Mouse (Mus musculus): ENCODE data around the gene Hgd. TPM values are rescaled to one million over a fixed set of nuclear protein-coding genes. Genes with fewer than 3 reads are reported as not detected.
"Not testable (repeated sequence)": the region's sequence is repeated elsewhere in the genome, so short reads cannot be mapped to it uniquely, and the experiment has no call there.

Hgd gene
- polyA plus RNA-seq, 1 experiment, result 0.23 TPM

DNA sequence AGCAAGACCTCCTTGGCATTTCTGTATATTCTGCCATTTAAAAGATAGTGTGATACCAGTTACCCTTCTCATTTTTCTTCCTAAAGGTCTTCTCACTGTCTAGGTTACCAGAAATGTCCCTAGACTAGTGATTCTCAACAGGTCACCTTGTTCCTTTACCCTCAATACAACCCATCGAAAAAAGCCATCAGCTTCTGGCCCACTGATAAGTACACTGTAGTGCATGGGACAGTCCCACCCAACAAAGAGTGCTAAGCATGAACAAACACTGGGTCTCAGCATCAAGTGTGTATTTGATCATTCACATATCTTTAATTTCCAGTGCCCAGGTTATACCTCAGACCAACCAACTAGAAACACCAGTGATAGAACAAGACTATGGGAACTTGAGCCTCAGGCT lies 55.1 kb downstream of the Hgd start:
- Histone ChIP-seq H3K4me3 (replicated peaks; ENCODE audit: insufficient read depth, low read depth, low read length) (no peak overlapping the region), H3K4me1 (ENCODE audit: control insufficient read depth, insufficient read depth, low read length) (no peaks in the 10 kb centered on the region), H3K27me3 (ENCODE audit: control insufficient read depth, insufficient read depth, low read length) (no peaks in the 10 kb centered on the region), H3K27ac (ENCODE audit: insufficient read depth, low read length) (no peak overlapping the region)
- DNase-seq, result no peak
- WGBS, result 95% methylated on average over 1 of the region's 1 CpGs
- no peak for TF ChIP-seq POLR2A (IDR thresholded peaks at IDR 0.05; ENCODE audit: borderline replicate concordance, insufficient read depth, low read length)

GRCm38 (mm10) chr16:37636107-37636506 lies 56.2 kb downstream of the Hgd start:
- Histone ChIP-seq H3K27me3 (ENCODE audit: control insufficient read depth, insufficient read depth, low read length) (no peaks in the 10 kb centered on the region), H3K4me1 (ENCODE audit: control insufficient read depth, insufficient read depth, low read length) (no peaks in the 10 kb centered on the region), H3K4me3 (replicated peaks; ENCODE audit: insufficient read depth, low read depth, low read length) (no peak overlapping the region), H3K27ac (ENCODE audit: insufficient read depth, low read length) (no peak overlapping the region)
- peak; percentile 28; the same call in 1 of the 2 replicates for TF ChIP-seq CTCF (IDR thresholded peaks at IDR 0.05; ENCODE audit: borderline replicate concordance, insufficient read depth, low read depth, low read length)
- no peak for TF ChIP-seq POLR2A (IDR thresholded peaks at IDR 0.05; ENCODE audit: borderline replicate concordance, insufficient read depth, low read length)
- 69% methylated on average over 6 of the region's 6 CpGs for WGBS
- no peak for DNase-seq

DNA sequence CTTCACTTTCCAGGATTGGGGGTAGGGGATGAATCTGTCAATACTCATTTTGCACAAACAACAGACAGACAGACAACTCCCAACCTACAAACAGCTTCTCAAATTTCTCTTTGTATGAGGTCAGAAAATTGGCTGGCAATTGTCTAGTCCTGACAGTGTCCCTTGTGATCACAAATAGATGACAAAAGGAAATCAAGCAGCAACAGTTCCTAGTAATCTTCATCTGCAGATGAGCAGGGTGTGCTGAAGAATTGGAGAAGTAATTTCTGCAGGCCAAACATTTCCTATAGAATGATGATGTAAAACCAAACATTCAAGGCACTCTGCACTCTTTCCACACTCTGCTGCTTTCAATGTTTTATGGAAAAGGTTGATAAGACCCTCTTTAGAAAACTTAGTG lies 57.8 kb downstream of the Hgd start:
- Histone ChIP-seq H3K4me1 (ENCODE audit: control insufficient read depth, insufficient read depth, low read length) (no peaks in the 10 kb centered on the region), H3K4me3 (replicated peaks; ENCODE audit: insufficient read depth, low read depth, low read length) (no peak overlapping the region), H3K27me3 (ENCODE audit: control insufficient read depth, insufficient read depth, low read length) (no peaks in the 10 kb centered on the region), H3K27ac (ENCODE audit: insufficient read depth, low read length) (no peak overlapping the region)
- no peak for DNase-seq
- TF ChIP-seq POLR2A (IDR thresholded peaks at IDR 0.05; ENCODE audit: borderline replicate concordance, insufficient read depth, low read length) (no peak), CTCF (IDR thresholded peaks at IDR 0.05; ENCODE audit: borderline replicate concordance, insufficient read depth, low read depth, low read length) (no peak)

DNA sequence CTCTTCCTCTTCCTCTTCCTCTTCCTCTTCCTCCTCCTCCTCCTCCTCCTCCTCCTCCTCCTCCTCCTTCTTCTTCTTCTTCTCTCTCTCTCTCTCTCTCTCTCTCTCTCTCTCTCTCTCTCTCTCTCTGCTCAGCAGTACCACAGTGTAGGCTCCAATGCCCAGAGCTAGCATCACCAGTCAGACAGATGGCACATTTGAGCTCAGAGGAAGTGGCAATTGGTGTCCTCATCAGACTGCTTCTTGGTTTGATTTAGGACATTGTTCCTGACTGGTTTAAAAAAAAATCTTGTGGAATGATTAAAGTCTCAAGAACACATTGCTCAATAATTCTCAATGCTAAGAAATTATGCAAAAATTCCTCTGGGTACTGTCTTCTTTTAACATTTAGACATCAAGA lies 60.6 kb downstream of the Hgd start:
- H3K27ac ChIP-seq (ENCODE audit: insufficient read depth, low read length); H3K27me3 ChIP-seq (ENCODE audit: control insufficient read depth, insufficient read depth, low read length); H3K4me3 ChIP-seq (replicated peaks; ENCODE audit: insufficient read depth, low read depth, low read length); H3K4me1 ChIP-seq (ENCODE audit: control insufficient read depth, insufficient read depth, low read length): not testable (repeated sequence)
- DNase-seq, result peak in 1 of 2 experiments; percentile 73

DNA sequence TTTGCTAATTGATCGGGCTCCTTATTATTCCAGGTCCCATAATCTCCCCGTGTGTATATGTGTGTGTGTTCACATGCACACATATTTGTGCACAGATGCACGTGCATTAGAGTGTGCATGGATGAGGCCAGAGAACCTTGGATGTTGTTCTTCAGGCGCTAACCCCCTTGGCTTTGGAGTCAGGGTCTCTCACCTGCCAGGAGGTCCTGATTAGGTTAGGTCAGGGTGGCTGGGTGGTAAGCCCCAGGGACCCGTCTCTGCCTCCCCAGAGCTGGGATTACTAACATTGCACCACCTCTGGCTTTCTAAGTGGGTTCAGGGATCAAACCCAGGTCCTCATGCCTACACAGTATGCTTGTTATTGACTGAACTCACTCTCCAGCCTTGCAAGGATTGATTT lies 64.5 kb downstream of the Hgd start:
- no peak for DNase-seq
- 93% methylated on average over 5 of the region's 5 CpGs for WGBS
- TF ChIP-seq POLR2A (IDR thresholded peaks at IDR 0.05; ENCODE audit: borderline replicate concordance, insufficient read depth, low read length) (no peak), CTCF (IDR thresholded peaks at IDR 0.05; ENCODE audit: borderline replicate concordance, insufficient read depth, low read depth, low read length) (no peak)
- H3K27me3 ChIP-seq (ENCODE audit: control insufficient read depth, insufficient read depth, low read length), result no peaks in the 10 kb centered on the region
- no peak overlapping the region for H3K27ac ChIP-seq (ENCODE audit: insufficient read depth, low read length)
- H3K4me1 ChIP-seq (ENCODE audit: control insufficient read depth, insufficient read depth, low read length), result no peaks in the 10 kb centered on the region
- no peak overlapping the region for H3K4me3 ChIP-seq (replicated peaks; ENCODE audit: insufficient read depth, low read depth, low read length)

GRCm38 (mm10) chr16:37645211-37645610 lies 65.3 kb downstream of the Hgd start:
- DNase-seq, result no peak
- 91% methylated on average over 8 of the region's 8 CpGs for WGBS
- Histone ChIP-seq H3K4me1 (ENCODE audit: control insufficient read depth, insufficient read depth, low read length) (no peaks in the 10 kb centered on the region; the same call in 1 of the 2 replicates), H3K27ac (ENCODE audit: insufficient read depth, low read length) (no peak overlapping the region), H3K4me3 (replicated peaks; ENCODE audit: insufficient read depth, low read depth, low read length) (no peak overlapping the region), H3K27me3 (ENCODE audit: control insufficient read depth, insufficient read depth, low read length) (no peaks in the 10 kb centered on the region)
- TF ChIP-seq POLR2A (IDR thresholded peaks at IDR 0.05; ENCODE audit: borderline replicate concordance, insufficient read depth, low read length), result no peak
- no peak for TF ChIP-seq CTCF (IDR thresholded peaks at IDR 0.05; ENCODE audit: borderline replicate concordance, insufficient read depth, low read depth, low read length)

DNA sequence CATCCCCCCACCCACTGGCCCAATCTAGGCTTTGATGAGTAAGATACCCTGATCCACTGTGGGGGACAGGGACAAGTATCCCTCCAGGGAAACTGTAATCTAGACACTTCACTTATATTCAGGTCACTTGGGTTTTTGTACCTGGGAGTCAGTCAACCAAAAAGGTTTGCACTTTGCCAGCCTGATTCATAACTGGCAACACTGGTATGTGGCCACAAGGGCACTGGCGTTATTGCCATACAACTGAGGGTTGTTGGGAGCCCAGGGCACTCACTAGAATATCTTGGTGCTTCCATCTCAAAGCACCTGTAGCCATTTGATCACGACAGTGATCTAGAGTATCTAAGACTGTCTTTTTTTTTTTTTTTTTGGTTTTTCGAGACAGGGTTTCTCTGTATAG lies 65.8 kb downstream of the Hgd start:
- Histone ChIP-seq H3K4me1 (ENCODE audit: control insufficient read depth, insufficient read depth, low read length) (no peaks in the 10 kb centered on the region; the same call in 1 of the 2 replicates), H3K4me3 (replicated peaks; ENCODE audit: insufficient read depth, low read depth, low read length) (no peak overlapping the region), H3K27ac (ENCODE audit: insufficient read depth, low read length) (no peak overlapping the region), H3K27me3 (ENCODE audit: control insufficient read depth, insufficient read depth, low read length) (no peaks in the 10 kb centered on the region)
- no peak for TF ChIP-seq CTCF (IDR thresholded peaks at IDR 0.05; ENCODE audit: borderline replicate concordance, insufficient read depth, low read depth, low read length)
- TF ChIP-seq POLR2A (IDR thresholded peaks at IDR 0.05; ENCODE audit: borderline replicate concordance, insufficient read depth, low read length), result no peak
- no peak for DNase-seq
- WGBS, result 89% methylated on average over 3 of the region's 3 CpGs

DNA sequence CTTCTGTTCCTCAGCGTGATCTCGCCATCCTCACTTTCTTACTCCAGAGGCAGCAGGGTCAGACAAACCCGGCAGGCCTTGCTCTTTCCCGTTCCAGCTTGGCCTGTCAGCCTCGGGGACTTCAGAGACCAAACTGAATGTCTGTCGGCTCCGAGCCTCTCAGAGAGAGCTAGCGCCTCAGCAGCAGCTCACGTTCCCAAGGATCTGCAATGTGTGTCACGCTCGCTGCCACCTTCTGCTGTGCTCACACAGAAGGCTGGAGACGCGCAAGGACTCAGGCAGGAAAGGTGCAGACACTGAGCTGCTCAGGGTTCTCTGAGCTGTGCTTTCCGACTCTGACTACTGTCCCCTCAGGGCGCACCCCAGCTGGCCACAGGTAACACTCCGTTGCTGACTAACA lies 67.1 kb downstream of the Hgd start:
- Histone ChIP-seq H3K27ac (ENCODE audit: insufficient read depth, low read length) (no peak overlapping the region), H3K4me1 (ENCODE audit: control insufficient read depth, insufficient read depth, low read length) (peaks cover 4% of the 10 kb centered on the region; the same call in 1 of the 2 replicates), H3K27me3 (ENCODE audit: control insufficient read depth, insufficient read depth, low read length) (no peaks in the 10 kb centered on the region), H3K4me3 (replicated peaks; ENCODE audit: insufficient read depth, low read depth, low read length) (no peak overlapping the region)
- WGBS, result 82% methylated on average over 16 of the region's 16 CpGs
- DNase-seq, result no peak
- TF ChIP-seq POLR2A (IDR thresholded peaks at IDR 0.05; ENCODE audit: borderline replicate concordance, insufficient read depth, low read length) (no peak), CTCF (IDR thresholded peaks at IDR 0.05; ENCODE audit: borderline replicate concordance, insufficient read depth, low read depth, low read length) (no peak)

DNA sequence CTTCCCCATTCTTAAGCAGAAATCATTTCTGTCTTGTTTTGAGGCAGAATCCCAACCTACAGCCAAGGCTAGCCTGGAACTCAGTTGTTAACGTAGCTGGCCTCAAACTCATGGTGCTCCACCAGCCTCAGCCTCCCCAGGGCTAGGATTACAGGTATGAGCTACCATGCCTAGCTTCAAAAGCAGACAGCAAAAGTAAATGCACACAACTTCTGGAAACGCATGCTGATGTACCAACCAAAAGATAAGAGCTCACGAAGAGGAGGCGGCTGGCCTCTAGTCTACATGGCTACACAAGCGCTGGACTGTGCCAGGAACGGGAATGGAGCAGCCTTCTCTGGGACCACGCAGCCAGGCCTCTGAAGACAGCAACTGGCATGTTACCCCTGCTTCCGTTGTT lies 68.0 kb downstream of the Hgd start:
- TF ChIP-seq CTCF (IDR thresholded peaks at IDR 0.05; ENCODE audit: borderline replicate concordance, insufficient read depth, low read depth, low read length) (no peak), POLR2A (IDR thresholded peaks at IDR 0.05; ENCODE audit: borderline replicate concordance, insufficient read depth, low read length) (no peak)
- H3K27ac ChIP-seq (ENCODE audit: insufficient read depth, low read length), result no peak overlapping the region
- H3K4me3 ChIP-seq (replicated peaks; ENCODE audit: insufficient read depth, low read depth, low read length), result no peak overlapping the region
- WGBS, result 85% methylated on average over 8 of the region's 8 CpGs
- no peaks in the 10 kb centered on the region for H3K27me3 ChIP-seq (ENCODE audit: control insufficient read depth, insufficient read depth, low read length)
- no peak for DNase-seq
- peaks cover 8% of the 10 kb centered on the region; the same call in 1 of the 2 replicates for H3K4me1 ChIP-seq (ENCODE audit: control insufficient read depth, insufficient read depth, low read length)
